Mouse (Mus musculus): ENCODE data around the gene March11.

March11 gene

GRCm38 (mm10) chr15:26374232-26374631 lies 65.4 kb downstream of the March11 start:
- DNase-seq (ENCODE audit: extremely low spot score): no peak

- DNase-seq (ENCODE audit: extremely low spot score): no peak
Observed at GRCm38 (mm10) chr15:26374946-26375345, 66.1 kb downstream of the March11 start.

GRCm38 (mm10) chr15:26377355-26377754 lies 68.5 kb downstream of the March11 start:
- DNase-seq (ENCODE audit: extremely low spot score): no peak

- no peak for DNase-seq (ENCODE audit: extremely low spot score)
Observed at GRCm38 (mm10) chr15:26378879-26379278, 70.0 kb downstream of the March11 start.

- no peak for DNase-seq (ENCODE audit: extremely low spot score)
Observed at GRCm38 (mm10) chr15:26379831-26380230, 71.0 kb downstream of the March11 start.

GRCm38 (mm10) chr15:26380844-26381243 lies 72.0 kb downstream of the March11 start:
- no peak for DNase-seq (ENCODE audit: extremely low spot score)

GRCm38 (mm10) chr15:26390001-26390400 lies 81.2 kb downstream of the March11 start:
- DNase-seq (ENCODE audit: extremely low spot score): no peak

- no peak for DNase-seq (ENCODE audit: extremely low spot score)
Observed at GRCm38 (mm10) chr15:26396556-26396955, 87.7 kb downstream of the March11 start.

- no peak for DNase-seq (ENCODE audit: extremely low spot score)
Observed at GRCm38 (mm10) chr15:26425284-26425683, 116.4 kb downstream of the March11 start.

GRCm38 (mm10) chr15:26426231-26426630 lies 117.4 kb downstream of the March11 start:
- no peak for DNase-seq (ENCODE audit: extremely low spot score)

GRCm38 (mm10) chr15:26430565-26430964 lies 121.7 kb downstream of the March11 start:
- DNase-seq (ENCODE audit: extremely low spot score): no peak

- no peak for DNase-seq (ENCODE audit: extremely low spot score)
Observed at GRCm38 (mm10) chr15:26432676-26433075, 123.8 kb downstream of the March11 start.

- no peak for DNase-seq (ENCODE audit: extremely low spot score)
Observed at GRCm38 (mm10) chr15:26435725-26436124, 126.9 kb downstream of the March11 start.

- no peak for DNase-seq (ENCODE audit: extremely low spot score)
Observed at GRCm38 (mm10) chr15:26437113-26437512, 128.3 kb downstream of the March11 start.

All from embryo, embryonic 9.5 days (tissue).